Mouse (Mus musculus): ENCODE data around the gene Rbfox1. TPM values are rescaled to one million over a fixed set of nuclear protein-coding genes. Genes with fewer than 3 reads are reported as not detected.

The Rbfox1 gene
- polyA plus RNA-seq, 1 experiment from 2014 or later = 3.1 TPM

GRCm38 (mm10) chr16:6969986-6970385, 1084.8 kb downstream of the Rbfox1 start:
- H3K4me3 ChIP-seq (ENCODE audit: low read depth, low read length) = no peak overlapping the region
- H3K4me2 ChIP-seq = no peak overlapping the region
- H3K36me3 ChIP-seq (ENCODE audit: control insufficient read depth, insufficient read depth, low read length) = no peaks in the 10 kb centered on the region
- WGBS (ENCODE audit: insufficient replicate concordance) = 63% methylated on average over 4 of the region's 4 CpGs
- no peak for ATAC-seq (replicated peaks; ENCODE audit: insufficient number of reproducible peaks, low FRiP score, low TSS enrichment)
- H3K9me3 ChIP-seq (replicated peaks; ENCODE audit: control insufficient read depth, low read length) = no peaks in the 10 kb centered on the region
- H3K9ac ChIP-seq (ENCODE audit: low read depth, low read length) = no peak overlapping the region
- no peaks in the 10 kb centered on the region for H3K27me3 ChIP-seq (ENCODE audit: control insufficient read depth, insufficient read depth, low read length)
- H3K4me1 ChIP-seq (ENCODE audit: control insufficient read depth, insufficient read depth, low read length) = no peaks in the 10 kb centered on the region
- no peak overlapping the region for H3K27ac ChIP-seq (ENCODE audit: low read depth, low read length)

- Histone ChIP-seq H3K27me3 (ENCODE audit: control insufficient read depth, insufficient read depth, low read length) (no peaks in the 10 kb centered on the region), H3K9ac (ENCODE audit: low read depth, low read length) (no peak overlapping the region), H3K36me3 (ENCODE audit: control insufficient read depth, insufficient read depth, low read length) (no peaks in the 10 kb centered on the region), H3K27ac (ENCODE audit: low read depth, low read length) (no peak overlapping the region), H3K4me3 (ENCODE audit: low read depth, low read length) (no peak overlapping the region), H3K9me3 (replicated peaks; ENCODE audit: control insufficient read depth, low read length) (no peaks in the 10 kb centered on the region), H3K4me2 (no peak overlapping the region), H3K4me1 (ENCODE audit: control insufficient read depth, insufficient read depth, low read length) (no peaks in the 10 kb centered on the region)
- 87% methylated on average over 7 of the region's 7 CpGs for WGBS (ENCODE audit: insufficient replicate concordance)
- no peak for ATAC-seq (replicated peaks; ENCODE audit: insufficient number of reproducible peaks, low FRiP score, low TSS enrichment)
Measured at GRCm38 (mm10) chr16:6976341-6976740, 1091.2 kb downstream of the Rbfox1 start.

- H3K4me2 ChIP-seq = no peak overlapping the region
- no peak for ATAC-seq (replicated peaks; ENCODE audit: insufficient number of reproducible peaks, low FRiP score, low TSS enrichment)
- 81% methylated on average over 2 of the region's 2 CpGs for WGBS (ENCODE audit: insufficient replicate concordance)
Measured at GRCm38 (mm10) chr16:6983947-6984346, 1098.8 kb downstream of the Rbfox1 start.

GRCm38 (mm10) chr16:6986031-6986430, 1100.9 kb downstream of the Rbfox1 start:
- H3K9me3 ChIP-seq (replicated peaks; ENCODE audit: control insufficient read depth, low read length) = no peaks in the 10 kb centered on the region
- H3K27ac ChIP-seq (ENCODE audit: low read depth, low read length) = no peak overlapping the region
- H3K27me3 ChIP-seq (ENCODE audit: control insufficient read depth, insufficient read depth, low read length) = no peaks in the 10 kb centered on the region
- ATAC-seq (replicated peaks; ENCODE audit: insufficient number of reproducible peaks, low FRiP score, low TSS enrichment) = no peak
- no peak overlapping the region for H3K4me2 ChIP-seq
- no peak overlapping the region for H3K9ac ChIP-seq (ENCODE audit: low read depth, low read length)
- no peaks in the 10 kb centered on the region for H3K4me1 ChIP-seq (ENCODE audit: control insufficient read depth, insufficient read depth, low read length)
- H3K36me3 ChIP-seq (ENCODE audit: control insufficient read depth, insufficient read depth, low read length) = no peaks in the 10 kb centered on the region
- H3K4me3 ChIP-seq (ENCODE audit: low read depth, low read length) = no peak overlapping the region

More at GRCm38 (mm10) chr16:6983947-6984346, 1098.8 kb downstream of the Rbfox1 start:
- Histone ChIP-seq H3K27me3 (ENCODE audit: control insufficient read depth, insufficient read depth, low read length) (no peaks in the 10 kb centered on the region), H3K9ac (ENCODE audit: low read depth, low read length) (no peak overlapping the region), H3K27ac (ENCODE audit: low read depth, low read length) (no peak overlapping the region), H3K4me3 (ENCODE audit: low read depth, low read length) (no peak overlapping the region), H3K4me1 (ENCODE audit: control insufficient read depth, insufficient read depth, low read length) (no peaks in the 10 kb centered on the region), H3K36me3 (ENCODE audit: control insufficient read depth, insufficient read depth, low read length) (no peaks in the 10 kb centered on the region), H3K9me3 (replicated peaks; ENCODE audit: control insufficient read depth, low read length) (no peaks in the 10 kb centered on the region)

GRCm38 (mm10) chr16:6986494-6986893, 1101.3 kb downstream of the Rbfox1 start:
- H3K27ac ChIP-seq (ENCODE audit: low read depth, low read length) = no peak overlapping the region
- ATAC-seq (replicated peaks; ENCODE audit: insufficient number of reproducible peaks, low FRiP score, low TSS enrichment) = no peak
- H3K4me2 ChIP-seq = no peak overlapping the region
- no peaks in the 10 kb centered on the region for H3K4me1 ChIP-seq (ENCODE audit: control insufficient read depth, insufficient read depth, low read length)
- WGBS (ENCODE audit: insufficient replicate concordance) = 64% methylated on average over 2 of the region's 2 CpGs
- no peaks in the 10 kb centered on the region for H3K9me3 ChIP-seq (replicated peaks; ENCODE audit: control insufficient read depth, low read length)
- no peak overlapping the region for H3K9ac ChIP-seq (ENCODE audit: low read depth, low read length)
- no peaks in the 10 kb centered on the region for H3K36me3 ChIP-seq (ENCODE audit: control insufficient read depth, insufficient read depth, low read length)
- no peak overlapping the region for H3K4me3 ChIP-seq (ENCODE audit: low read depth, low read length)
- no peaks in the 10 kb centered on the region for H3K27me3 ChIP-seq (ENCODE audit: control insufficient read depth, insufficient read depth, low read length)

GRCm38 (mm10) chr16:6992251-6992650, 1107.1 kb downstream of the Rbfox1 start:
- Histone ChIP-seq H3K36me3 (ENCODE audit: control insufficient read depth, insufficient read depth, low read length) (no peaks in the 10 kb centered on the region), H3K27ac (ENCODE audit: low read depth, low read length) (no peak overlapping the region), H3K9me3 (replicated peaks; ENCODE audit: control insufficient read depth, low read length) (peaks cover 4% of the 10 kb centered on the region; the same call in 1 of the 2 replicates), H3K27me3 (ENCODE audit: control insufficient read depth, insufficient read depth, low read length) (no peaks in the 10 kb centered on the region), H3K4me1 (ENCODE audit: control insufficient read depth, insufficient read depth, low read length) (no peaks in the 10 kb centered on the region; the same call in 1 of the 2 replicates), H3K9ac (ENCODE audit: low read depth, low read length) (no peak overlapping the region), H3K4me3 (ENCODE audit: low read depth, low read length) (no peak overlapping the region), H3K4me2 (no peak overlapping the region)
- 52% methylated on average over 5 of the region's 5 CpGs for WGBS (ENCODE audit: insufficient replicate concordance)
- no peak for ATAC-seq (replicated peaks; ENCODE audit: insufficient number of reproducible peaks, low FRiP score, low TSS enrichment)

GRCm38 (mm10) chr16:6993180-6993579, 1108.0 kb downstream of the Rbfox1 start:
- no peak overlapping the region for H3K27ac ChIP-seq (ENCODE audit: low read depth, low read length)
- no peaks in the 10 kb centered on the region; the same call in 1 of the 2 replicates for H3K4me1 ChIP-seq (ENCODE audit: control insufficient read depth, insufficient read depth, low read length)
- no peak overlapping the region for H3K4me2 ChIP-seq
- WGBS (ENCODE audit: insufficient replicate concordance) = 7% methylated on average over 2 of the region's 2 CpGs
- H3K9ac ChIP-seq (ENCODE audit: low read depth, low read length) = no peak overlapping the region
- peaks cover 4% of the 10 kb centered on the region; the same call in 1 of the 2 replicates for H3K9me3 ChIP-seq (replicated peaks; ENCODE audit: control insufficient read depth, low read length)
- H3K27me3 ChIP-seq (ENCODE audit: control insufficient read depth, insufficient read depth, low read length) = no peaks in the 10 kb centered on the region
- H3K36me3 ChIP-seq (ENCODE audit: control insufficient read depth, insufficient read depth, low read length) = no peaks in the 10 kb centered on the region
- no peak overlapping the region for H3K4me3 ChIP-seq (ENCODE audit: low read depth, low read length)
- ATAC-seq (replicated peaks; ENCODE audit: insufficient number of reproducible peaks, low FRiP score, low TSS enrichment) = no peak

- Histone ChIP-seq H3K9ac (ENCODE audit: low read depth, low read length) (no peak overlapping the region), H3K4me1 (ENCODE audit: control insufficient read depth, insufficient read depth, low read length) (no peaks in the 10 kb centered on the region; the same call in 1 of the 2 replicates), H3K4me3 (ENCODE audit: low read depth, low read length) (no peak overlapping the region), H3K9me3 (replicated peaks; ENCODE audit: control insufficient read depth, low read length) (no peaks in the 10 kb centered on the region), H3K36me3 (ENCODE audit: control insufficient read depth, insufficient read depth, low read length) (no peaks in the 10 kb centered on the region), H3K4me2 (no peak overlapping the region), H3K27me3 (ENCODE audit: control insufficient read depth, insufficient read depth, low read length) (no peaks in the 10 kb centered on the region), H3K27ac (ENCODE audit: low read depth, low read length) (no peak overlapping the region)
- 40% methylated on average over 4 of the region's 4 CpGs for WGBS (ENCODE audit: insufficient replicate concordance)
- no peak for ATAC-seq (replicated peaks; ENCODE audit: insufficient number of reproducible peaks, low FRiP score, low TSS enrichment)
Measured at GRCm38 (mm10) chr16:6997109-6997508, 1112.0 kb downstream of the Rbfox1 start.

- no peak overlapping the region for H3K4me3 ChIP-seq (ENCODE audit: low read depth, low read length)
- H3K36me3 ChIP-seq (ENCODE audit: control insufficient read depth, insufficient read depth, low read length) = no peaks in the 10 kb centered on the region
- no peak overlapping the region for H3K9ac ChIP-seq (ENCODE audit: low read depth, low read length)
- ATAC-seq (replicated peaks; ENCODE audit: insufficient number of reproducible peaks, low FRiP score, low TSS enrichment) = no peak
- no peaks in the 10 kb centered on the region for H3K9me3 ChIP-seq (replicated peaks; ENCODE audit: control insufficient read depth, low read length)
- no peak overlapping the region for H3K27ac ChIP-seq (ENCODE audit: low read depth, low read length)
- no peaks in the 10 kb centered on the region for H3K27me3 ChIP-seq (ENCODE audit: control insufficient read depth, insufficient read depth, low read length)
- no peaks in the 10 kb centered on the region; the same call in 1 of the 2 replicates for H3K4me1 ChIP-seq (ENCODE audit: control insufficient read depth, insufficient read depth, low read length)
- H3K4me2 ChIP-seq = no peak overlapping the region
- WGBS (ENCODE audit: insufficient replicate concordance) = 41% methylated on average over 7 of the region's 7 CpGs
Measured at GRCm38 (mm10) chr16:6997834-6998233, 1112.7 kb downstream of the Rbfox1 start.
